Mouse (Mus musculus) erythroblast, embryonic 14.5 days (primary cell): ENCODE data around the gene Rpl19.

Source experiments
- GATA1 ChIP-seq: IDR thresholded peaks from 2 replicates; pipeline ENCODE4 v1.6.1; 2012; ENCODE audit warnings: low read length, inconsistent platforms, mixed read lengths
- TAL1 ChIP-seq: IDR thresholded peaks from 3 replicates; pipeline ENCODE4 v1.6.1; 2012; ENCODE audit warnings: low read length, inconsistent platforms, mixed read lengths

DNA sequence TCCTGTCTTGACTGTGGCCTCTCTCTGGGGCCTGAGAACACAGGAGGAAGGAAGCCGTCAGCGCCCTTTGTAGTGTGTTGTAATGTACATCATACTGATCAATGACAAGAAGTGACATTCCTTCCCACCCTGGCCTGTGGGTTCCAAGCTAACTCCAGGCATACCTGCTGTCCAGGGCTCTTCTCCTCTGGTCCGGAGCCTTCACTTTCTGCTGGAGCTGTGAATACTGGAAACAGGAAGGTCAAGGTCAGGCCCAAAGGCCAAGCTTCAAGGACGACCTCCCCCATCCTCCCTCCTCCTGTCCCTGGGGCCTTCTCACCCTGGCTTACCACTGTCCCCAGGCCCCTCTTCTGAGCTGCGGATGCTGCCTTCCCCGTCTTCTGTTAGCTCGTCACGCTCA is 14.5 kb downstream of the Rpl19 start:
- TF ChIP-seq GATA1 (no peak), TAL1 (no peak)
